Mouse (Mus musculus) kidney, embryonic 14.5 days (tissue): ENCODE measurements at regions not wholly inside any gene's neighbourhood (a gene's known extent, or its start where the extent isn't known, plus 50 kb on each side); places are given as distances from the start of the nearest gene placed in this dataset.

Experiments used
- ATAC-seq: fragments of 200-750 bp; cut with Nextera tagmentation; 2 replicates; pipeline ENCODE4 v1.8.0; 2017; ENCODE audit warnings: moderate number of reproducible peaks, mild to moderate bottlenecking, moderate TSS enrichment, moderate library complexity; ENCODE audit not compliant: low FRiP score, low TSS enrichment
- H3K27ac ChIP-seq: fragments of 300-500 bp; sonication (generic); 2 replicates; pipeline ENCODE4 v1.5.1; 2014; ENCODE audit warnings: low read depth, mild to moderate bottlenecking, low read length, moderate library complexity, mixed read lengths
- H3K27me3 ChIP-seq: fragments of 300-500 bp; sonication (generic); 2 replicates; pipeline ENCODE4 v1.6.1; 2014; ENCODE audit warnings: mild to moderate bottlenecking, low read length; ENCODE audit not compliant: control insufficient read depth, insufficient read depth
- H3K36me3 ChIP-seq: fragments of 300-500 bp; sonication (generic); 2 replicates; pipeline ENCODE4 v1.6.1; 2014; ENCODE audit warnings: low read length, mixed read lengths; ENCODE audit not compliant: control insufficient read depth, insufficient read depth
- H3K4me1 ChIP-seq: fragments of 300-500 bp; sonication (generic); 2 replicates; pipeline ENCODE4 v1.6.1; 2014; ENCODE audit warnings: low read length, mixed read lengths; ENCODE audit not compliant: control insufficient read depth, insufficient read depth
- H3K4me2 ChIP-seq: fragments of 300-500 bp; sonication (generic); replicated peaks from 2 replicates; pipeline ENCODE4 v1.6.1; 2014; ENCODE audit warnings: low read depth, mild to moderate bottlenecking, low read length
- H3K4me3 ChIP-seq: fragments of 300-500 bp; sonication (generic); 2 replicates; pipeline ENCODE4 v1.5.1; 2014; ENCODE audit warnings: mild to moderate bottlenecking, low read length
- H3K9ac ChIP-seq: fragments of 300-500 bp; sonication (generic); 2 replicates; pipeline ENCODE4 v1.6.1; 2014; ENCODE audit warnings: low read depth, mild to moderate bottlenecking, low read length, moderate library complexity
- H3K9me3 ChIP-seq: fragments of 300-500 bp; sonication (generic); 2 replicates; pipeline ENCODE4 v1.6.1; 2016; ENCODE audit warnings: low read length; ENCODE audit not compliant: control insufficient read depth
- WGBS: fragments of 180-500 bp; shearing (Covaris S2); extraction: QIAGEN DNeasy Blood & Tissue Kit; methylation state at CpG from one replicate; pipeline ENCODE4 v1.1.7; 2014; 5-methylcytosine and 5-hydroxymethylcytosine counted together

DNA sequence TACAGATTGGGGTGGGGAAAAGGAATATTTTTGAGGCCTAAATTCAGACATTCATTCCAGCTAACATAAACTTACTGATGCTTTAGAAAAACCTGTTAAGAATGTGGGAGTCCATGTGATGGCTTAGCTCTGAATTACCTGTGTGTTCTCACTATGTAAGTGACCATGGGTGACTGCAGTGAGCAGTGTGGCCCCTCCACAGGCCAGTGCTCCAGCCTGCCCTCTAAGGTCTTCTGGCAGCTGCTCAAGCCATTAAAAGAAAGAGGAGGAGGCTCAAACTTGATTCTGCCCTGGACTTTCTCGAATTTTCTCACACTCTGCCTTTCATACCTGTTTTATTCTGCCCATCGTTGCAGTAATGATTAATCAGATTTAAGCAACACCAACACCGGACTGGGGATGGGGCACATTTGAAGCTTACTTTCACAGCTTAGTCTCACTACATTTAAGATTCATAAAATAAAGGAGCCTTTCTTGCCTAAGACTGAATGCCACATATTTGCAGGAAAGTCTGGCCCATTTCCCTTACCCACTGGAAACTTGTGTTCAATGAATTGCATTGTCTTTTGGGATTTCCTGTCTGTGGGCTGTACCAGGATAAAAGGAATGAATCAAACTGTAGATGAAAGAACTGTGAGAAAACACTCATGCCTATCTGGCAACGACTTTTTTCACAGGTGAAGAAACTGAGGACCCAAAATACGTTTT is 220.0 kb downstream of the Mpdz start:
- Histone ChIP-seq H3K4me3 (no peak overlapping the region), H3K36me3 (no peaks in the 10 kb centered on the region), H3K4me2 (no peak overlapping the region), H3K9ac (no peak overlapping the region), H3K27ac (no peak overlapping the region), H3K9me3 (no peaks in the 10 kb centered on the region), H3K4me1 (peaks cover 10% of the 10 kb centered on the region), H3K27me3 (no peaks in the 10 kb centered on the region)
- ATAC-seq = 0 out of 2 replicates have a peak, but pooled peaks have one; percentile 69
- 34% methylated on average over 5 of the region's 5 CpGs for WGBS
